Mouse (Mus musculus) limb, embryonic 12.5 days (tissue): ENCODE results near the gene Psmb3. TPM values are rescaled to one million over a fixed set of nuclear protein-coding genes. Genes with fewer than 3 reads are reported as not detected.
"Not testable (repeated sequence)": the region's sequence is repeated elsewhere in the genome, so short reads cannot be mapped to it uniquely, and the experiment has no call there.

Experiments used
- ATAC-seq: fragments of 200-750 bp; cut with Nextera tagmentation; 2 replicates; pipeline ENCODE4 v1.8.0; 2017; ENCODE audit warnings: low read depth, moderate TSS enrichment; ENCODE audit not compliant: insufficient number of reproducible peaks, insufficient read depth, low FRiP score, low TSS enrichment
- H3K27ac ChIP-seq: fragments of 300-500 bp; sonication (generic); 2 replicates; pipeline ENCODE4 v1.5.1; 2016; ENCODE audit warnings: mild to moderate bottlenecking, moderate library complexity
- H3K27me3 ChIP-seq: fragments of 300-500 bp; sonication (generic); 2 replicates; pipeline ENCODE4 v1.6.1; 2016; ENCODE audit warnings: mild to moderate bottlenecking, moderate library complexity
- H3K36me3 ChIP-seq: fragments of 300-500 bp; sonication (generic); 2 replicates; pipeline ENCODE4 v1.6.1; 2016; ENCODE audit warnings: mild to moderate bottlenecking, moderate library complexity
- H3K4me1 ChIP-seq: fragments of 300-500 bp; sonication (generic); replicated peaks from 2 replicates; pipeline ENCODE4 v1.6.1; 2016
- H3K4me2 ChIP-seq: fragments of 300-500 bp; sonication (generic); 2 replicates; pipeline ENCODE4 v1.6.1; 2016; ENCODE audit warnings: mild to moderate bottlenecking, moderate library complexity
- H3K4me3 ChIP-seq: fragments of 300-500 bp; sonication (generic); replicated peaks from 2 replicates; pipeline ENCODE4 v1.5.1; 2016; ENCODE audit warnings: mild to moderate bottlenecking
- H3K9ac ChIP-seq: fragments of 300-500 bp; sonication (generic); replicated peaks from 2 replicates; pipeline ENCODE4 v1.6.1; 2016; ENCODE audit warnings: mild to moderate bottlenecking, moderate library complexity
- H3K9me3 ChIP-seq: fragments of 300-500 bp; sonication (generic); 2 replicates; pipeline ENCODE4 v1.6.1; 2016; ENCODE audit warnings: mild to moderate bottlenecking, moderate library complexity
- WGBS: fragments of 180-500 bp; shearing (Covaris S2); methylation state at CpG from one replicate; pipeline ENCODE4 v1.1.7; 2016; 5-methylcytosine and 5-hydroxymethylcytosine counted together
- polyA plus RNA-seq: library from polyadenylated mRNA; unstranded; fragments of >200 nt; fragmentation: Nextera tagmentation; extraction: Ambion mirVana; gene quantifications from 2 replicates; pipeline ENCODE4 v1.2.1, GENCODE M21; 2016

Gene Psmb3
- 481 TPM in 2 replicates for polyA plus RNA-seq

GRCm38 (mm10) chr11:97703039-97703826, at the start of gene Psmb3:
Gene Psmb3 (plus strand): TSS chr11:97703399.
- ATAC-seq: peak; percentile 90
- Histone ChIP-seq H3K27ac (peak within 1 kb of the TSS; percentile 87), H3K27me3 (no peaks in the 10 kb centered on the region), H3K9ac (peak within 1 kb of the TSS; percentile 78), H3K4me2 (peak within 1 kb of the TSS; percentile 88), H3K9me3 (no peaks in the 10 kb centered on the region), H3K36me3 (peaks cover 26% of the 10 kb centered on the region), H3K4me1 (peaks cover 26% of the 10 kb centered on the region), H3K4me3 (peak within 1 kb of the TSS; percentile 82)
- under 1% methylated on average over 35 of the region's 35 CpGs for WGBS

GRCm38 (mm10) chr11:97654210-97654609, 49.0 kb upstream of the Psmb3 start:
- H3K9ac ChIP-seq: no peak overlapping the region
- H3K4me1 ChIP-seq: peaks cover 12% of the 10 kb centered on the region; the same call in 1 of the 2 replicates
- H3K27me3 ChIP-seq: no peaks in the 10 kb centered on the region
- no peak overlapping the region for H3K27ac ChIP-seq
- H3K4me2 ChIP-seq: no peak overlapping the region
- ATAC-seq: no peak
- no peaks in the 10 kb centered on the region for H3K9me3 ChIP-seq
- no peaks in the 10 kb centered on the region for H3K36me3 ChIP-seq
- 90% methylated on average over 2 of the region's 2 CpGs for WGBS
- H3K4me3 ChIP-seq: no peak overlapping the region

- H3K4me2 ChIP-seq: no peak overlapping the region
- ATAC-seq: no peak
- peaks cover 23% of the 10 kb centered on the region for H3K4me1 ChIP-seq
- no peak overlapping the region for H3K27ac ChIP-seq
- H3K27me3 ChIP-seq: peaks cover 6% of the 10 kb centered on the region
- H3K9me3 ChIP-seq: no peaks in the 10 kb centered on the region
- no peaks in the 10 kb centered on the region for H3K36me3 ChIP-seq
- H3K9ac ChIP-seq: no peak overlapping the region
- no peak overlapping the region for H3K4me3 ChIP-seq
- WGBS: 76% methylated on average over 14 of the region's 14 CpGs
Measured at GRCm38 (mm10) chr11:97656269-97656971, 46.8 kb upstream of the Psmb3 start.

GRCm38 (mm10) chr11:97657184-97657945, 45.8 kb upstream of the Psmb3 start:
- Histone ChIP-seq H3K4me3 (no peak overlapping the region), H3K9ac (0 out of 2 replicates have a peak overlapping the region, but pooled peaks have one; percentile 4), H3K4me2 (no peak overlapping the region), H3K27ac (no peak overlapping the region), H3K36me3 (no peaks in the 10 kb centered on the region), H3K4me1 (peaks cover 32% of the 10 kb centered on the region), H3K27me3 (peaks cover 15% of the 10 kb centered on the region), H3K9me3 (no peaks in the 10 kb centered on the region)
- 26% methylated on average over 6 of the region's 6 CpGs for WGBS
- ATAC-seq: no peak

GRCm38 (mm10) chr11:97657967-97658366, 45.2 kb upstream of the Psmb3 start:
- H3K27ac ChIP-seq, H3K36me3 ChIP-seq, ATAC-seq, H3K9me3 ChIP-seq, H3K4me2 ChIP-seq, H3K9ac ChIP-seq, H3K4me3 ChIP-seq: not testable (repeated sequence)
- Histone ChIP-seq H3K4me1 (peaks cover 35% of the 10 kb centered on the region), H3K27me3 (peaks cover 17% of the 10 kb centered on the region)
- 84% methylated on average over 6 of the region's 6 CpGs for WGBS

- no peak for ATAC-seq
- 56% methylated on average over 11 of the region's 11 CpGs for WGBS
- H3K4me3 ChIP-seq: peak overlapping the region; percentile 84; the same call in 1 of the 2 replicates
- H3K4me1 ChIP-seq: peaks cover 35% of the 10 kb centered on the region
- H3K9me3 ChIP-seq: no peaks in the 10 kb centered on the region
- H3K27ac ChIP-seq: no peak overlapping the region
- peak overlapping the region; percentile 85; the same call in 1 of the 2 replicates for H3K4me2 ChIP-seq
- H3K36me3 ChIP-seq: no peaks in the 10 kb centered on the region
- no peak overlapping the region for H3K9ac ChIP-seq
- H3K27me3 ChIP-seq: peaks cover 17% of the 10 kb centered on the region
Measured at GRCm38 (mm10) chr11:97658751-97659266, 44.4 kb upstream of the Psmb3 start.

GRCm38 (mm10) chr11:97659267-97659989, 43.8 kb upstream of the Psmb3 start:
- H3K27ac ChIP-seq: peak overlapping the region; percentile 66
- ATAC-seq: no peak
- peak overlapping the region; percentile 90 for H3K9ac ChIP-seq
- no peaks in the 10 kb centered on the region for H3K9me3 ChIP-seq
- WGBS: 7% methylated on average over 13 of the region's 13 CpGs
- peaks cover 17% of the 10 kb centered on the region for H3K27me3 ChIP-seq
- H3K4me3 ChIP-seq: peak overlapping the region; percentile 84
- peaks cover 38% of the 10 kb centered on the region for H3K4me1 ChIP-seq
- H3K4me2 ChIP-seq: peak overlapping the region; percentile 85
- H3K36me3 ChIP-seq: no peaks in the 10 kb centered on the region

- no peaks in the 10 kb centered on the region for H3K36me3 ChIP-seq
- WGBS: under 1% methylated on average over 72 of the region's 78 CpGs
- peak overlapping the region; percentile 84 for H3K4me3 ChIP-seq
- H3K4me2 ChIP-seq: peak overlapping the region; percentile 85
- ATAC-seq: peak; percentile 76
- H3K9ac ChIP-seq: peak overlapping the region; percentile 90
- peaks cover 46% of the 10 kb centered on the region for H3K4me1 ChIP-seq
- peaks cover 17% of the 10 kb centered on the region for H3K27me3 ChIP-seq
- H3K9me3 ChIP-seq: no peaks in the 10 kb centered on the region
- peak overlapping the region; percentile 66 for H3K27ac ChIP-seq
Measured at GRCm38 (mm10) chr11:97659990-97660714, 43.0 kb upstream of the Psmb3 start.

- Histone ChIP-seq H3K9me3 (no peaks in the 10 kb centered on the region), H3K4me2 (peak overlapping the region; percentile 85), H3K36me3 (peaks cover 8% of the 10 kb centered on the region), H3K27me3 (peaks cover 17% of the 10 kb centered on the region), H3K4me3 (peak overlapping the region; percentile 92), H3K4me1 (peaks cover 48% of the 10 kb centered on the region), H3K9ac (peak overlapping the region; percentile 90), H3K27ac (no peak overlapping the region)
- 1% methylated on average over 27 of the region's 27 CpGs for WGBS
- ATAC-seq: no peak
Measured at GRCm38 (mm10) chr11:97660734-97661647, 42.2 kb upstream of the Psmb3 start.
